Mouse (Mus musculus) embryonic facial prominence, embryonic 11.5 days (tissue): Measurements from ENCODE around the gene Fbxl14. TPM values are rescaled to one million over a fixed set of nuclear protein-coding genes. Genes with fewer than 3 reads are reported as not detected.

Experiments
- ATAC-seq: fragments of 200-750 bp; cut with Nextera tagmentation; replicated peaks from 2 replicates; pipeline ENCODE4 v1.8.0; 2017; ENCODE audit warnings: low read depth; ENCODE audit not compliant: insufficient number of reproducible peaks, low FRiP score, low TSS enrichment
- DNase-seq: peaks from one replicate; pipeline ENCODE4 v3.0.0-alpha.2; 2015; ENCODE audit warnings: low spot score
- H3K27ac ChIP-seq: fragments of 300-500 bp; sonication (generic); replicated peaks from 2 replicates; pipeline ENCODE4 v1.5.1; 2014; ENCODE audit warnings: mild to moderate bottlenecking, low read depth, low read length, control low read depth
- H3K27me3 ChIP-seq: fragments of 300-500 bp; sonication (generic); 2 replicates; pipeline ENCODE4 v1.6.1; 2014; ENCODE audit warnings: mild to moderate bottlenecking, low read length, moderate library complexity, mixed read lengths; ENCODE audit not compliant: control insufficient read depth, insufficient read depth
- H3K36me3 ChIP-seq: fragments of 300-500 bp; sonication (generic); replicated peaks from 2 replicates; pipeline ENCODE4 v1.6.1; 2014; ENCODE audit warnings: low read depth, mild to moderate bottlenecking, low read length, moderate library complexity, mixed read lengths; ENCODE audit not compliant: control insufficient read depth, insufficient read depth
- H3K4me1 ChIP-seq: fragments of 300-500 bp; sonication (generic); 2 replicates; pipeline ENCODE4 v1.6.1; 2014; ENCODE audit warnings: low read length, mixed read lengths; ENCODE audit not compliant: control insufficient read depth, insufficient read depth
- H3K4me2 ChIP-seq: fragments of 300-500 bp; sonication (generic); 2 replicates; pipeline ENCODE4 v1.6.1; 2014; ENCODE audit warnings: low read depth, mild to moderate bottlenecking, control low read depth, low read length, moderate library complexity
- H3K4me3 ChIP-seq: fragments of 300-500 bp; sonication (generic); 2 replicates; pipeline ENCODE4 v1.5.1; 2014; ENCODE audit warnings: low read depth, low read length, control low read depth
- H3K9ac ChIP-seq: fragments of 300-500 bp; sonication (generic); replicated peaks from 2 replicates; pipeline ENCODE4 v1.6.1; 2014; ENCODE audit warnings: mild to moderate bottlenecking, control low read depth, low read length
- H3K9me3 ChIP-seq: fragments of 300-500 bp; sonication (generic); replicated peaks from 2 replicates; pipeline ENCODE4 v1.6.1; 2016; ENCODE audit warnings: mild to moderate bottlenecking, low read length, inconsistent platforms, mixed read lengths; ENCODE audit not compliant: control insufficient read depth
- WGBS: fragments of 180-500 bp; shearing (Covaris S2); extraction: QIAGEN DNeasy Blood & Tissue Kit; methylation state at CpG from one replicate; pipeline ENCODE4 v1.1.7; 2014; 5-methylcytosine and 5-hydroxymethylcytosine counted together
- polyA plus RNA-seq: library from polyadenylated mRNA; unstranded; fragments of >200 nt; fragmentation: Nextera tagmentation; extraction: Ambion mirVana; gene quantifications from 2 replicates; pipeline ENCODE4 v1.2.1, GENCODE M21; 2014

Fbxl14 gene
- polyA plus RNA-seq, 1 experiment from 2014 or later, result 7.0 TPM

GRCm38 (mm10) chr6:119482958-119483600 lies 3.6 kb downstream of the Fbxl14 start:
- H3K27ac ChIP-seq, result no peak overlapping the region
- peaks cover 4% of the 10 kb centered on the region for H3K4me1 ChIP-seq
- H3K27me3 ChIP-seq, result no peaks in the 10 kb centered on the region
- H3K4me3 ChIP-seq, result peak overlapping the region; percentile 21
- peak; percentile 74 for DNase-seq
- H3K36me3 ChIP-seq, result 0 out of 2 replicates have a peak, but pooled peaks cover 2% of the 10 kb centered on the region
- 41% methylated on average over 16 of the region's 16 CpGs for whole genome bisulfite sequencing
- H3K9ac ChIP-seq, result peak overlapping the region; percentile 32
- H3K9me3 ChIP-seq, result no peaks in the 10 kb centered on the region
- peak; percentile 8; the same call in 1 of the 2 replicates for ATAC-seq
- peak overlapping the region; percentile 43 for H3K4me2 ChIP-seq

- peaks cover 6% of the 10 kb centered on the region for H3K4me1 ChIP-seq
Observed at GRCm38 (mm10) chr6:119485486-119485885, 6.0 kb downstream of the Fbxl14 start.

GRCm38 (mm10) chr6:119486381-119487084 lies 7.1 kb downstream of the Fbxl14 start:
- DNase-seq (no peak), ATAC-seq (no peak)
- 88% methylated on average over 12 of the region's 12 CpGs for WGBS
- H3K4me3 ChIP-seq, result no peak overlapping the region
- no peaks in the 10 kb centered on the region for H3K27me3 ChIP-seq
- H3K9me3 ChIP-seq, result no peaks in the 10 kb centered on the region
- H3K36me3 ChIP-seq, result 0 out of 2 replicates have a peak, but pooled peaks cover 2% of the 10 kb centered on the region
- H3K4me2 ChIP-seq, result no peak overlapping the region
- H3K4me1 ChIP-seq, result peaks cover 9% of the 10 kb centered on the region
- H3K27ac ChIP-seq, result no peak overlapping the region
- no peak overlapping the region for H3K9ac ChIP-seq

More at GRCm38 (mm10) chr6:119485486-119485885, 6.0 kb downstream of the Fbxl14 start:
- Histone ChIP-seq H3K4me2 (no peak overlapping the region), H3K9me3 (no peaks in the 10 kb centered on the region), H3K4me3 (no peak overlapping the region), H3K27ac (no peak overlapping the region), H3K36me3 (0 out of 2 replicates have a peak, but pooled peaks cover 2% of the 10 kb centered on the region), H3K27me3 (no peaks in the 10 kb centered on the region), H3K9ac (no peak overlapping the region)
- peak; percentile 61 for DNase-seq
- ATAC-seq, result no peak
- 20% methylated on average over 2 of the region's 2 CpGs for WGBS

GRCm38 (mm10) chr6:119487085-119487458 lies 7.6 kb downstream of the Fbxl14 start:
- no peaks in the 10 kb centered on the region for H3K9me3 ChIP-seq
- 0 out of 2 replicates have a peak, but pooled peaks cover 2% of the 10 kb centered on the region for H3K36me3 ChIP-seq
- H3K27ac ChIP-seq, result no peak overlapping the region
- no peaks in the 10 kb centered on the region for H3K27me3 ChIP-seq
- no peak overlapping the region for H3K4me3 ChIP-seq
- DNase-seq (no peak), ATAC-seq (no peak)
- H3K4me2 ChIP-seq, result no peak overlapping the region
- 93% methylated on average over 7 of the region's 7 CpGs for WGBS
- H3K4me1 ChIP-seq, result peaks cover 9% of the 10 kb centered on the region
- H3K9ac ChIP-seq, result no peak overlapping the region

- DNase-seq (no peak), ATAC-seq (no peak)
- Histone ChIP-seq H3K9me3 (no peaks in the 10 kb centered on the region), H3K4me2 (no peak overlapping the region), H3K4me3 (no peak overlapping the region), H3K9ac (no peak overlapping the region), H3K4me1 (peaks cover 12% of the 10 kb centered on the region), H3K27ac (no peak overlapping the region), H3K27me3 (no peaks in the 10 kb centered on the region), H3K36me3 (0 out of 2 replicates have a peak, but pooled peaks cover 2% of the 10 kb centered on the region)
- 91% methylated on average over 9 of the region's 9 CpGs for WGBS
Observed at GRCm38 (mm10) chr6:119487619-119488018, 8.2 kb downstream of the Fbxl14 start.

GRCm38 (mm10) chr6:119489765-119490164 lies 10.3 kb downstream of the Fbxl14 start:
- H3K4me3 ChIP-seq, result no peak overlapping the region
- WGBS, result 6% methylated on average over 5 of the region's 5 CpGs
- H3K27ac ChIP-seq, result no peak overlapping the region

GRCm38 (mm10) chr6:119490549-119490948 lies 11.1 kb downstream of the Fbxl14 start:
- DNase-seq (no peak), ATAC-seq (peak; percentile 32; the same call in 1 of the 2 replicates)
- no peaks in the 10 kb centered on the region for H3K27me3 ChIP-seq
- H3K4me2 ChIP-seq, result peak overlapping the region; percentile 19
- 17% methylated on average over 11 of the region's 11 CpGs for WGBS
- H3K27ac ChIP-seq, result no peak overlapping the region
- no peak overlapping the region for H3K9ac ChIP-seq
- no peaks in the 10 kb centered on the region for H3K9me3 ChIP-seq
- no peak overlapping the region for H3K4me3 ChIP-seq
- H3K4me1 ChIP-seq, result peaks cover 9% of the 10 kb centered on the region
- no peaks in the 10 kb centered on the region for H3K36me3 ChIP-seq

More at GRCm38 (mm10) chr6:119489765-119490164, 10.3 kb downstream of the Fbxl14 start:
- no peak overlapping the region for H3K9ac ChIP-seq
- no peak for ATAC-seq
- peak; percentile 84 for DNase-seq
- no peaks in the 10 kb centered on the region for H3K27me3 ChIP-seq
- H3K9me3 ChIP-seq, result no peaks in the 10 kb centered on the region
- no peak overlapping the region for H3K4me2 ChIP-seq
- peaks cover 9% of the 10 kb centered on the region for H3K4me1 ChIP-seq
- H3K36me3 ChIP-seq, result no peaks in the 10 kb centered on the region

GRCm38 (mm10) chr6:119491006-119491405 lies 11.5 kb downstream of the Fbxl14 start:
- DNase-seq (no peak), ATAC-seq (no peak)
- Histone ChIP-seq H3K9ac (no peak overlapping the region), H3K9me3 (no peaks in the 10 kb centered on the region), H3K27ac (no peak overlapping the region), H3K36me3 (no peaks in the 10 kb centered on the region), H3K27me3 (no peaks in the 10 kb centered on the region), H3K4me1 (peaks cover 9% of the 10 kb centered on the region), H3K4me2 (no peak overlapping the region), H3K4me3 (no peak overlapping the region)
- 38% methylated on average over 11 of the region's 11 CpGs for WGBS
